Mouse (Mus musculus) NIH3T3 (cell line): ENCODE measurements around the gene Arid4a.
A peak's percentile ranks its signal among the peaks of the same experiment; 100 is the strongest.

Experiments used
- DNase-seq: peaks from one replicate; pipeline ENCODE4 v3.0.0-alpha.2; 2012; ENCODE audit warnings: low read depth

The Arid4a gene

DNA sequence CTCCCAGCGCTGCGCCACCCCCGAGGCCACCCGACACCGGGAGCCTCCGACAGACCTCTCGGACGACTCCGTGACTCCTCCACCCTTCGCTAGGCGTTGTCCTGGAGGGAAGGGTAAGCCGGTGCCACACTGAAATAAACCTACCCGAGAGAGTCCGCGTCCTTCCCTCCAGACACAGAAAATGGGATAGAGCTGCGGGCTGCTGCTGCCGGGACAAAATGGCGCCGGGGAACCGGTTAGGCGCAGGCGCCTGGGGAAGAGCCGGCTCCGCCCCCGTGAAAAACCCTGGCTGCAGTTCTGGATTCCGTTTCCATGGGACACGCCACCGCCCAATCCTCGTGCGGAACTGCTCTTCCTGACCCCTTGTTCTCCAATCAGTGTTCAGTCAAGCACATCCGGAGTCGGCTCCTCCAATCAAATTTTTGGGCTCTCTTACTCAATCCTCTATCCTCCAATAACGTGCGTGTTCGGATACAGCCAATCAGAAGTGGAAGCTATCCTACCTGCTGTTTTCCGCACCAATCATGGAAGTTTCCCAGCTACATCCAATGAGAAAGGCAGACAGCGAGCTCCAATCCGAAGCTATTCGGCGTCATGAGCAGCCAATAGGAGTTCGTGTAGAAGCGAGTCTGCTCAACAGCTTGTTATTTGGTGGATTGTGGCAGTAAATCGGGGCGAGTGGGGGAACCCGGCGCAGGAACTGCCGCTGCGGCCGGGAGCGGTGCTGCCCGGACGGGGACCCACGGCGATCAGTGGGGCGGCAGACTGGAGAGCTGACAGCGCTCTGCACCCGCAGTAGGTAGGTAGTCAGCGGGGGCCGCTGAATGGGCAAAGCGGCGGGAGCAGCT lies at the start of gene Arid4a:
Gene Arid4a (plus strand): TSS at position 628 of the 848 bp plus-strand sequence.
- peak; percentile 98 for DNase-seq

DNA sequence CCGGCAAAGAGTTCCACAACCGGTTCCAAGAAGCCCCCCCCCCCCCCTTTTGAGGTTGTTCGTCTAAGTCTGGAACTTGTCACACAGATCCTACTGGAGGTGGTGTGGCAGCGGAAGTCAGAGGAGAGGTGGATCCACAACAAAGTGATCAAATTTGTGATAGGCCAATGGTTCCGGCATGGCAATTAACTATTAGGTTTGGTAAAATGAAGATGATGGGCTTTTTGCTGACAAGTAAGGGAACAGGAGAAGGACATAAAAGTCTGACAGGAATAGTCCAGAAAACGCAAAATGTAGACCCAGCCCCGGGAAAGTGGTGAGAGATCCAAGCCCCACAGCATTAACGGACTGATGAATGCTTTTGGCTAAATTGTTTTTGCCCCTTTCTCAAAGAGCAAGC lies 48.2 kb upstream of the Arid4a start:
- no peak for DNase-seq

DNA sequence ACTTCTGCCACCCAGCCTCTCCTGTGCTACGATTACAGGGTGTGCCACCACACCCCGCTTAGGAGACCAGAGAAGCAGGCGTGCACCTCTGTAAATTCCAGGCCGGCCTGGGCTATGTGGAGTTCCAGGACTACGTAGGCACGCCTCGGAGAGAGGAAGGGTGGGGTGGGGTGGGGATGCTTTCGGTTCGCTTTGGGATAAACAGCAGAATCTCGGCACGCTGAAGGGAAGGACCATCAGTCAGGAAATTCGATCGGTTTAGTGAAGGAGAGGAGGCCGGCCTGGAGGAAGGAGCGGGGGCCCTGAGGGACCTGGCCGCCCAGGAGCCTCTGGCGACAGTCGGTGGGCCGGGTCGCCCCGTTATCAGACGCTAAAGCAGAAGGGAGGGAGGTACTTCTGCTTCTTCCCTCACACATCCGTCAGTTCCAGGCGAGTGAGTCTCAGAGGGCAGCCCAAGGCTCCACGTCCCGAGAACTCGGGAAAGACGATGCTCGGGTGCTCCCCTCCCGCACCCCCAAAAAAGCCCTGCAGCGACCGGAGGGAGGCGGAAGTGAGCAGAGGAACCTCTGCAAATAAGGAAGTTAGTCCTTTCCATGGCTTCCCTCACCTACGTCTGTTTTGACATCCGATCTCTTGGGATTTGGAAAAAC lies 47.5 kb upstream of the Arid4a start:
- DNase-seq, result peak; percentile 94

DNA sequence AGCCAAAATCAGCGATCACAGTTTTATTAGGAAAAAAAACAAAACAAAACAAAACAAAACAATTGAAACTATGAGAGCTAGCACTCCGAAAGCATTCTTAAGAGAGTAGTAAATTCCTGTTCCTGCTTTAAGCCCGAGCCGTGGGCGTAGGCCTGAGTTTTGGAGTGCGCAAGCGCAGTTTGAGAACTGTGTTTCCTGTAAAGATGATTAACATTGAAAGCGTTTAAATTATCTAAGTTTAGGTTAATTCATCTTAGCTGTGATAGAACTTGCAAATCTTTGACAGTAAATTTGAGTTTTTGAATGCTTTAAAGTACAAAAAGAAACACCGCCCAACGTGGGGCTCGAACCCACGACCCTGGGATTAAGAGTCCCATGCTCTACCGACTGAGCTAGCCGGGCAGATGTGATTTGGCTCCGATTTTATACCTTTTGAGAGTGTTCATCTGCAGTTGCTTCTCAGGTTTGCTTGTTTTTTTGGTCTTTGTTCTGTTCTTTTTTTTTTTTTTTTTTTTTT lies 46.9 kb upstream of the Arid4a start:
- DNase-seq, result peak; percentile 96

GRCm38 (mm10) chr12:70969485-70970184 lies 46.2 kb upstream of the Arid4a start:
- peak; percentile 90 for DNase-seq

- no peak for DNase-seq
Measured at GRCm38 (mm10) chr12:70973831-70974230, 42.0 kb upstream of the Arid4a start.

GRCm38 (mm10) chr12:70974441-70975266 lies 41.1 kb upstream of the Arid4a start, which contains the start of gene Psma3:
Psma3 (plus strand) TSS chr12:70974621.
- DNase-seq, result peak; percentile 97

DNA sequence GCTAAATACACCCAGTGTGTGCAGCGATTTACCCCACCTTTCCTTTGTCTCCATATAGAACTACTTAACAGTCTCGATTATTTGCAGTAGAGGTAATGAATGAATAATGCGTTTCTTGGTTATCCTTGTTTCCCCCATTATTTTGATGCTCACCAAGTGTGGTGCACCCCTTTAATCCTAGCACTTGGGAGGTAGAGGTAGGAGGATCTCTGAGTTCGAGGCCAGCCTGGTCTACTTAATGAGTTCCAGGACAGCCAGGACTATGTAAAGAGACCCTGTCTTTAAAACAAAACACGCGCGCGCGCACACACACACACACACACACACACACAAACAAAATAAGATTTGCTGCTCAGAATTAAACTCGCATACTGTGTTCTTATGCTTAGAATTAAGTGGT lies 40.4 kb upstream of the Arid4a start:
- DNase-seq, result peak; percentile 49

- peak; percentile 48 for DNase-seq
Measured at GRCm38 (mm10) chr12:70975891-70976290, 39.9 kb upstream of the Arid4a start.

DNA sequence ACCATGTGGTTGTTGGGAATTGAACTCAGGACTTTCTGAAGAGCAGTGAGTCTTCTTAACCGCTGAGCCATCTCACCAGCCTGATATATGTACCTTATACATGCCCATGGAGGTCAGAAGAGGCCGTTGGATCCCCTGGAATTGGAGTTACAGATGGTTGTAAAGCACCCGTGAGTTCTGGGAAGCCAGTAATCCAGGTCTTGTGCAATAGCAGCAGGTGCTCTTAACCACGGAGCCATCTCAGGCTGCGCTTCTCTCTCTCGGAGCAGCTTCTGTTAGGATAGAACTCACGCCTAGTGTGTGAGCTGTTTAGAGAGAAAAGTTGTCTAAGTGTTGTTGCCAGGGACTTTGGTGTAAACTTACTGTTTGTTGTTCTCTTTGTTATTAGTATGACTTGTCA lies 37.4 kb upstream of the Arid4a start:
- DNase-seq, result no peak

GRCm38 (mm10) chr12:70984855-70985550 lies 30.8 kb upstream of the Arid4a start:
- DNase-seq, result no peak

GRCm38 (mm10) chr12:70997225-70997624 lies 18.6 kb upstream of the Arid4a start:
- no peak for DNase-seq

DNA sequence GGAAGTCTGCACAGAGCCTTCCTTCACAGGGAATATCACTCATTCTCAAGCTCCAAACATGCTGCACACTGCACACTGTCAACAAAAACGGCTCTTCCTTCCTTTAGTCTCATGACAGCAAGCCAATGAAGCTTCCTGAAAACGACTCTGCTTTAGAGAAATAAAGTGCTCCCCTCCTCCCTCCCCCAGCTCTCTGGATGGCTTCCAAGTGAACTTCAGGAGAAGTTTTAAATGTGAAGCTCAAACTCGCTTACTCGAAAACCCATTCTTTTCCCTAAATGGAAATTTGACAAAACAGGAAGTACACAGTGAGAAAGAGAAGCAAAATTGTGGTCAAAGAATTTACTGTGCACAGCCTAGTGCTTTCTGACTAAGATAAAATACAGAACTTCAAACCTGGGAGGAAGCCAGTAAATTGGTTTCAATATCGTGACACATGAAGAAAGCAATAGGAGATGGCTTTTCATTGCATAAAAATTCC lies 16.3 kb upstream of the Arid4a start:
- peak; percentile 54 for DNase-seq

- no peak for DNase-seq
Measured at GRCm38 (mm10) chr12:71000344-71000743, 15.4 kb upstream of the Arid4a start.

DNA sequence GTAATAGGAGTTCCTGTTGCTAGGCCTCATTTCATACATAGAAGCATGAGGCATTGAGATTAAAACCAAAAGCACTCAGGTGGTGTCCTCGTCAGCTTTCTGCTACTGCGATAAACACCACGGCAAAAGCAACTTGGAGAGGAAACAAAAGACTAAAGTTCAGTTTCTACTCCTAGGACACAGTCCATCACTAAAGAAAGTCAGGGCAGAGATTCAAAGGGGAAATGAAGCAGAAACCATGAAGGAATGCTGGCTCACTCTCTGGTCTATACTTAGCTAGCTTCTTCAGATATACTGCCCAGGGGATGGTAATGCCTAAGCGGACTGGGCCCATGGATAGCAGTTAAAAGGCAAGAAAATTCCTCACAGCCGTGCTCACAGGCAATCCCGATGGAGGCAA lies 14.3 kb upstream of the Arid4a start:
- no peak for DNase-seq

DNA sequence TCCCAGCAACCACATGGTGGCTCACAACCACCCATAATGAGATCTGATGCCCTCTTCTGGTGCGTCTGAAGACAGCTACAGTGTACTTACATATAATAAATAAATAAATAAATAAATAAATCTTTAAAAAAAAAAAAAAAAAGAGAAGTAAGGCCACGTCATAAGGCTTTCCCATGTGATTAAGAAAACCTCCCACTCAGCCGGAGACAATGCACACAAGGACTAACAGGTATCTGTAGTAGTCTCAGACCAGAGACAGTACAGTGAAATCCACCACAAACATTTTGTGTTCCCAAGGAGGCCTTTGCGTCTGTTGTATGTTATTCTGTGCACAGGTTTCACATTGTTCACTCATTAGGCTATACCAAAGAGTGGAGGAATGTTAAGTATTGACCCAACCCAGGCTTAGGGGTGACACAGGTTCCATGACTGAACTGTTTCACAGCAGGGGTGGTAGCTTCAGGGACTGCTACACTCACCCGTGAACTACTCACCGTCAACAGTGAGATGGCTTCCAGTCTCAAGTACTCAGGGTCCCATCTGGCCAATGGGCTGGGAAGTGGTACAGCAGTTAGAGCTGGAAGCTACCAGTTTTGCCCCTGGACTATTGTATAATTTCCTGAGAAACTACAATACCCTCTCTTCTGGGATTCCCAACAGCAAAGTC lies 11.9 kb upstream of the Arid4a start:
- DNase-seq, result no peak

GRCm38 (mm10) chr12:71006141-71006540 lies 9.6 kb upstream of the Arid4a start:
- DNase-seq, result no peak

- no peak for DNase-seq
Measured at GRCm38 (mm10) chr12:71006901-71007300, 8.9 kb upstream of the Arid4a start.

DNA sequence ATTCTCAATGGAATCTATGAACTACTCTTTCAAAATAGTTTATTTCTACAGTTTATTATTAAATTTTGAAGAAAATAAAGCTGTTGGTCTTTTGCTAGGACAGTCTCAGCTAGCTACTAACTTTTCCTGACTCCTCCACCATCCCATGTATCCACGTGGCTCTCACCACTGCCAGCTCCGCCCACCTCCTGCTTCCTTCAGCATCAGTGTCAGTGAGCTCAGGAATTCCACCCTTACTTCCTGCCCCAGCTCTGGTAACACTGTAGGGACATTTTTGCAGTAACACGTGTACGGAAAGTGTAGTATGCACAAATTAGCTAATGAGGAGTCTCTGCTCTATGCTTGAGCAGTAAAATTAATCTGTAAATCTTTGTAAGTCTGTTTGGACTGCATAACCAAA lies 6.0 kb upstream of the Arid4a start:
- no peak for DNase-seq

DNA sequence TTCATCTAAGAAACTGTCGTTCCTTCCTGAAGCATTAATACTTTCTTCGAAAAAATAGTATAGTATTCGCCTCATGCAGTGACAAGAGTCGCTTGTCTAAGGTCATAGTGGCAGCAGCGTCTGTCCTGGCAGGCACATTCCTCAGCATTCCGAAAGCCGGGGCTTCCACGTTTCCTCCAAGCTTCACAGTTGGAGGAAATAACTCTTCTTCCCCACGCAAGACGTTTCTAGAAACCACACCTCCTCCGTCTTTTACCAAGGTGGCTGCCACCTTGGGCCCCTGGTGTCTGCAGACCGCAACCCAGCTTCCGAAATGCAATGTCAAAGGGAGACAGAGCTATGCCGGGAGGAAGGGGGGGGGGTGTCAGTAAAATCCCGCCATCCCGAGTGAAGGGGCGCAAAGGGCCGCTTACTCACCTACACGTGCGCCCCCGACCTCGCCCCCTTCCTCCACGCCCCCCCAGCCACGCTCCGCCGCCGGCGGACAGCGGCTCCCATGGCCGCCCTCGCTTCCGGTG lies 886 bp upstream of the Arid4a start:
- no peak for DNase-seq
